Mouse (Mus musculus): ENCODE measurements around the gene Dlg2. TPM values are rescaled to one million over a fixed set of nuclear protein-coding genes. Genes with fewer than 3 reads are reported as not detected.

Dlg2 gene
- polyA plus RNA-seq, 1 experiment = 38.6 TPM

- no peak for TF ChIP-seq CTCF (IDR thresholded peaks at IDR 0.05; ENCODE audit: borderline replicate concordance, extremely low read depth, insufficient read depth, insufficient read length)
- TF ChIP-seq POLR2A (IDR thresholded peaks at IDR 0.05; ENCODE audit: borderline replicate concordance, extremely low read depth, insufficient read depth, insufficient read length, poor library complexity, severe bottlenecking) = no peak
- DNase-seq (ENCODE audit: low read depth) = no peak
These were observed 1744.1 kb downstream of the Dlg2 start for GRCm38 (mm10) chr7:92220619-92221018.

- peak; percentile 77 for DNase-seq (ENCODE audit: low read depth)
- TF ChIP-seq POLR2A (IDR thresholded peaks at IDR 0.05; ENCODE audit: borderline replicate concordance, extremely low read depth, insufficient read depth, insufficient read length, poor library complexity, severe bottlenecking) (no peak), CTCF (IDR thresholded peaks at IDR 0.05; ENCODE audit: borderline replicate concordance, extremely low read depth, insufficient read depth, insufficient read length) (no peak)
These were observed 1758.2 kb downstream of the Dlg2 start for GRCm38 (mm10) chr7:92234476-92235202.

- peak; percentile 72 for DNase-seq (ENCODE audit: low read depth)
- TF ChIP-seq POLR2A (IDR thresholded peaks at IDR 0.05; ENCODE audit: borderline replicate concordance, extremely low read depth, insufficient read depth, insufficient read length, poor library complexity, severe bottlenecking) (no peak), CTCF (IDR thresholded peaks at IDR 0.05; ENCODE audit: borderline replicate concordance, extremely low read depth, insufficient read depth, insufficient read length) (no peak)
These were observed 1759.1 kb downstream of the Dlg2 start for GRCm38 (mm10) chr7:92235541-92236031.

- TF ChIP-seq POLR2A (IDR thresholded peaks at IDR 0.05; ENCODE audit: borderline replicate concordance, extremely low read depth, insufficient read depth, insufficient read length, poor library complexity, severe bottlenecking) (no peak), CTCF (IDR thresholded peaks at IDR 0.05; ENCODE audit: borderline replicate concordance, extremely low read depth, insufficient read depth, insufficient read length) (no peak)
- no peak for DNase-seq (ENCODE audit: low read depth)
These were observed 1764.4 kb downstream of the Dlg2 start for GRCm38 (mm10) chr7:92240908-92241307.

- TF ChIP-seq CTCF (IDR thresholded peaks at IDR 0.05; ENCODE audit: borderline replicate concordance, extremely low read depth, insufficient read depth, insufficient read length) (no peak), POLR2A (IDR thresholded peaks at IDR 0.05; ENCODE audit: borderline replicate concordance, extremely low read depth, insufficient read depth, insufficient read length, poor library complexity, severe bottlenecking) (no peak)
- DNase-seq (ENCODE audit: low read depth) = no peak
These were observed 1771.1 kb downstream of the Dlg2 start for GRCm38 (mm10) chr7:92247594-92247993.

GRCm38 (mm10) chr7:92248619-92249018 lies 1772.1 kb downstream of the Dlg2 start:
- TF ChIP-seq CTCF (IDR thresholded peaks at IDR 0.05; ENCODE audit: borderline replicate concordance, extremely low read depth, insufficient read depth, insufficient read length) = no peak
- no peak for TF ChIP-seq POLR2A (IDR thresholded peaks at IDR 0.05; ENCODE audit: borderline replicate concordance, extremely low read depth, insufficient read depth, insufficient read length, poor library complexity, severe bottlenecking)
- DNase-seq (ENCODE audit: low read depth) = no peak

- DNase-seq (ENCODE audit: low read depth) = no peak
- TF ChIP-seq POLR2A (IDR thresholded peaks at IDR 0.05; ENCODE audit: borderline replicate concordance, extremely low read depth, insufficient read depth, insufficient read length, poor library complexity, severe bottlenecking) (no peak), CTCF (IDR thresholded peaks at IDR 0.05; ENCODE audit: borderline replicate concordance, extremely low read depth, insufficient read depth, insufficient read length) (no peak)
These were observed 1781.7 kb downstream of the Dlg2 start for GRCm38 (mm10) chr7:92258148-92258547.

- TF ChIP-seq POLR2A (IDR thresholded peaks at IDR 0.05; ENCODE audit: borderline replicate concordance, extremely low read depth, insufficient read depth, insufficient read length, poor library complexity, severe bottlenecking) (no peak), CTCF (IDR thresholded peaks at IDR 0.05; ENCODE audit: borderline replicate concordance, extremely low read depth, insufficient read depth, insufficient read length) (no peak)
- no peak for DNase-seq (ENCODE audit: low read depth)
These were observed 1782.2 kb downstream of the Dlg2 start for GRCm38 (mm10) chr7:92258701-92259100.

- peak; percentile 62 for DNase-seq (ENCODE audit: low read depth)
- no peak for TF ChIP-seq CTCF (IDR thresholded peaks at IDR 0.05; ENCODE audit: borderline replicate concordance, extremely low read depth, insufficient read depth, insufficient read length)
- TF ChIP-seq POLR2A (IDR thresholded peaks at IDR 0.05; ENCODE audit: borderline replicate concordance, extremely low read depth, insufficient read depth, insufficient read length, poor library complexity, severe bottlenecking) = no peak
These were observed 1787.9 kb downstream of the Dlg2 start for GRCm38 (mm10) chr7:92264325-92264724.

- TF ChIP-seq CTCF (IDR thresholded peaks at IDR 0.05; ENCODE audit: borderline replicate concordance, extremely low read depth, insufficient read depth, insufficient read length) (no peak), POLR2A (IDR thresholded peaks at IDR 0.05; ENCODE audit: borderline replicate concordance, extremely low read depth, insufficient read depth, insufficient read length, poor library complexity, severe bottlenecking) (no peak)
- DNase-seq (ENCODE audit: low read depth) = peak; percentile 63
These were observed 1788.5 kb downstream of the Dlg2 start for GRCm38 (mm10) chr7:92264964-92265363.

- no peak for DNase-seq (ENCODE audit: low read depth)
- TF ChIP-seq POLR2A (IDR thresholded peaks at IDR 0.05; ENCODE audit: borderline replicate concordance, extremely low read depth, insufficient read depth, insufficient read length, poor library complexity, severe bottlenecking) = no peak
- no peak for TF ChIP-seq CTCF (IDR thresholded peaks at IDR 0.05; ENCODE audit: borderline replicate concordance, extremely low read depth, insufficient read depth, insufficient read length)
These were observed 1798.9 kb downstream of the Dlg2 start for GRCm38 (mm10) chr7:92275353-92275752.

GRCm38 (mm10) chr7:92277629-92278028 lies 1801.2 kb downstream of the Dlg2 start:
- peak; percentile 82 for DNase-seq (ENCODE audit: low read depth)
- TF ChIP-seq POLR2A (IDR thresholded peaks at IDR 0.05; ENCODE audit: borderline replicate concordance, extremely low read depth, insufficient read depth, insufficient read length, poor library complexity, severe bottlenecking) (no peak), CTCF (IDR thresholded peaks at IDR 0.05; ENCODE audit: borderline replicate concordance, extremely low read depth, insufficient read depth, insufficient read length) (no peak)

Data from brain, embryonic 14.5 days (tissue).